Mouse (Mus musculus): ENCODE data around the gene H2al2c.
"Not testable (repeated sequence)": the region's sequence is repeated elsewhere in the genome, so short reads cannot be mapped to it uniquely, and the experiment has no call there.

The H2al2c gene

GRCm38 (mm10) chrY:2598799-2599198 lies at the start of gene H2al2c:
Gene H2al2c (plus strand): TSS chrY:2599099.
- CTCF ChIA-PET, POLR2A ChIA-PET: not testable (repeated sequence)
